Mouse (Mus musculus) megakaryocyte, embryonic 14.5 days (primary cell): ENCODE data around the gene Dkk3.

Source experiments
- FLI1 ChIP-seq: IDR thresholded peaks from 2 replicates; pipeline ENCODE4 v1.6.1; 2012; ENCODE audit warnings: low read length, inconsistent platforms, mixed read lengths
- GATA1 ChIP-seq: IDR thresholded peaks from 3 replicates; pipeline ENCODE4 v1.6.1; 2012; ENCODE audit warnings: mixed read lengths, low read length, inconsistent platforms, borderline replicate concordance

GRCm38 (mm10) chr7:112086186-112086585, 72.7 kb downstream of the Dkk3 start:
- TF ChIP-seq GATA1: no peak
- no peak for TF ChIP-seq FLI1
